Mouse (Mus musculus) liver, embryonic 15.5 days (tissue): ENCODE data around the gene Tbx3. TPM values are rescaled to one million over a fixed set of nuclear protein-coding genes. Genes with fewer than 3 reads are reported as not detected.

Source experiments
- ATAC-seq: fragments of 200-750 bp; cut with Nextera tagmentation; 2 replicates; pipeline ENCODE4 v1.8.0; 2017; ENCODE audit warnings: moderate number of reproducible peaks, mild to moderate bottlenecking, moderate library complexity; ENCODE audit not compliant: insufficient read depth
- H3K27ac ChIP-seq: fragments of 300-500 bp; sonication (generic); replicated peaks from 2 replicates; pipeline ENCODE4 v1.5.1; 2015; ENCODE audit warnings: mild to moderate bottlenecking, inconsistent platforms
- H3K27me3 ChIP-seq: fragments of 300-500 bp; sonication (generic); 2 replicates; pipeline ENCODE4 v1.6.1; 2015; ENCODE audit warnings: mild to moderate bottlenecking, inconsistent platforms
- H3K36me3 ChIP-seq: fragments of 300-500 bp; sonication (generic); replicated peaks from 2 replicates; pipeline ENCODE4 v1.6.1; 2015; ENCODE audit warnings: moderate library complexity, mild to moderate bottlenecking, inconsistent platforms
- H3K4me1 ChIP-seq: fragments of 300-500 bp; sonication (generic); replicated peaks from 2 replicates; pipeline ENCODE4 v1.6.1; 2015; ENCODE audit warnings: inconsistent platforms
- H3K4me2 ChIP-seq: fragments of 300-500 bp; sonication (generic); 2 replicates; pipeline ENCODE4 v1.6.1; 2015; ENCODE audit warnings: moderate library complexity, mild to moderate bottlenecking, inconsistent platforms
- H3K4me3 ChIP-seq: fragments of 300-500 bp; sonication (generic); replicated peaks from 2 replicates; pipeline ENCODE4 v1.5.1; 2015; ENCODE audit warnings: mild to moderate bottlenecking, inconsistent platforms
- H3K9ac ChIP-seq: fragments of 300-500 bp; sonication (generic); 2 replicates; pipeline ENCODE4 v1.6.1; 2015; ENCODE audit warnings: moderate library complexity, mild to moderate bottlenecking, inconsistent platforms
- H3K9me3 ChIP-seq: fragments of 300-500 bp; sonication (generic); replicated peaks from 2 replicates; pipeline ENCODE4 v1.6.1; 2016; ENCODE audit warnings: inconsistent platforms
- WGBS: fragments of 180-500 bp; shearing (Covaris S2); methylation state at CpG from one replicate; pipeline ENCODE4 v1.1.7; 2015; ENCODE audit warnings: mixed read lengths; ENCODE audit not compliant: insufficient replicate concordance; 5-methylcytosine and 5-hydroxymethylcytosine counted together
- polyA plus RNA-seq: library from polyadenylated mRNA; unstranded; fragments of >200 nt; fragmentation: Nextera tagmentation; extraction: Ambion mirVana; gene quantifications from 2 replicates; pipeline ENCODE4 v1.2.1, GENCODE M21; 2015

Tbx3 gene
- polyA plus RNA-seq, 1 experiment from 2014 or later, result 2.6 TPM

- no peaks in the 10 kb centered on the region for H3K36me3 ChIP-seq
- no peak overlapping the region for H3K9ac ChIP-seq
- H3K4me2 ChIP-seq, result no peak overlapping the region
- no peak overlapping the region for H3K27ac ChIP-seq
- ATAC-seq, result no peak
- H3K27me3 ChIP-seq, result peaks cover 84% of the 10 kb centered on the region
- 23% methylated on average over 8 of the region's 8 CpGs for WGBS
- H3K4me3 ChIP-seq, result no peak overlapping the region
- no peaks in the 10 kb centered on the region for H3K9me3 ChIP-seq
- peaks cover 12% of the 10 kb centered on the region for H3K4me1 ChIP-seq
Observed at GRCm38 (mm10) chr5:119681011-119681832, 10.8 kb downstream of the Tbx3 start.

- WGBS, result 41% methylated on average over 4 of the region's 4 CpGs
- ATAC-seq, result no peak
- Histone ChIP-seq H3K36me3 (no peaks in the 10 kb centered on the region), H3K4me3 (no peak overlapping the region), H3K4me1 (peaks cover 12% of the 10 kb centered on the region), H3K27ac (no peak overlapping the region), H3K9ac (no peak overlapping the region), H3K27me3 (peaks cover 86% of the 10 kb centered on the region), H3K9me3 (no peaks in the 10 kb centered on the region), H3K4me2 (no peak overlapping the region)
Observed at GRCm38 (mm10) chr5:119681833-119682210, 11.4 kb downstream of the Tbx3 start.

DNA sequence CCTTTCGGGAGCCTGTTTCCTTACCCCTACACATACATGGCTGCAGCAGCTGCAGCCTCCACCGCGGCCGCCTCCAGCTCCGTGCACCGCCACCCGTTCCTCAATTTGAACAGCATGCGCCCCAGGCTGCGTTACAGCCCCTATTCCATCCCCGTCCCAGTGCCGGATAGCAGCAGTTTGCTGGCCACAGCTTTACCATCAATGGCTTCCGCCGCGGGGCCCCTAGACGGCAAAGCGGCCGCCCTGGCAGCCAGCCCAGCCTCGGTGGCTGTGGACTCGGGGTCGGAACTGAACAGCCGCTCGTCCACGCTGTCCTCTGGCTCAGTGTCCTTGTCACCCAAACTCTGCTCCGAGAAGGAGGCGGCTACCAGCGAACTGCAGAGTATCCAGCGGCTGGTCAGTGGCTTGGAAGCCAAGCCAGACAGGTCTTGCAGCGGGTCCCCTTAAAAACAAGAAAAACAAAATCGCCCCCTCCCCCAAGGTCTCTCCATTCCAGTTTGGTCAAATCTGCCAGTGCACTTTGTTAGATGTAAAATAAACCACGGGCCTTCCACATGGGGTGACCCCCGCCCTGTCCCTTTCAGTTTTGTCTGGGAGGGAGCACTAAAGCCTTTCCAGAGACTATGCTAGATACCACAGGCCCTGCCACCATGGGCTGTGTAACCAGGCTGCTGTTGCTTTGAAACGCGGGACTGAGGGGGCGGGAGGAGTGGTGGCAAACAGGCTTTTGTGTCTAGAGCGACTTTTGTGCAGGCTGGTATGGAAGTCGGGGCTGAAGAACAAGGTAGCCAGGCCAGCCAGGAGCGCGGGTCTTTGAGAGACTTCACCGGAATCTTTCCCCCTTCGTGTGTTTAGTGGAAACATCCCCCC, 12.4 kb downstream of the Tbx3 start:
- no peak overlapping the region for H3K9ac ChIP-seq
- 12% methylated on average over 40 of the region's 40 CpGs for WGBS
- H3K4me2 ChIP-seq, result peak overlapping the region; percentile 25; the same call in 1 of the 2 replicates

DNA sequence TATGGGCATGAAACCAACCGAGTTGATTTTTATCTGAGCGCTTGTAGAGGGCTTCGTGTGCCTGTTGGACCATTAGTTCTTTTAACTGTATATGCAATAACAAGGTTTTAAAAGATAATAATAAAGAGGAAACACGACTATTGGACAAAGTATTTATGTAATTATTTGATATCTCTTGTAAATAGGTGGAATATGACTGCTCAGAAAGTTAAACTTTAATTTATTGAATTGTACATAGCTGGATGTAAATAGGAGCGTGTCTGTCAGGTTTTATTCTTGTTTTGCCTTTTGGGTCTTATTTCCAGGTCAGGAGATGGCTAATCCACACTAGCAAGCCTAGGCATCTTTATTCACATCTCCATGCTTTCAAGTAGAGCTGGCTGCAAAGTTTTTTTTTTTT, 13.4 kb downstream of the Tbx3 start:
- 20% methylated on average over 5 of the region's 5 CpGs for WGBS
- ATAC-seq, result no peak
- Histone ChIP-seq H3K4me3 (no peak overlapping the region), H3K9me3 (no peaks in the 10 kb centered on the region), H3K36me3 (no peaks in the 10 kb centered on the region), H3K27me3 (peaks cover 95% of the 10 kb centered on the region), H3K27ac (no peak overlapping the region), H3K4me1 (peaks cover 9% of the 10 kb centered on the region; the same call in 1 of the 2 replicates), H3K4me2 (no peak overlapping the region), H3K9ac (no peak overlapping the region)

More for the DNA sequence above, 12.4 kb downstream of the Tbx3 start:
- Histone ChIP-seq H3K4me3 (no peak overlapping the region), H3K27me3 (peaks cover 94% of the 10 kb centered on the region), H3K36me3 (no peaks in the 10 kb centered on the region), H3K27ac (no peak overlapping the region), H3K4me1 (peaks cover 9% of the 10 kb centered on the region; the same call in 1 of the 2 replicates), H3K9me3 (no peaks in the 10 kb centered on the region)
- no peak for ATAC-seq

GRCm38 (mm10) chr5:119684701-119685391, 14.4 kb downstream of the Tbx3 start:
- H3K4me1 ChIP-seq, result peaks cover 9% of the 10 kb centered on the region; the same call in 1 of the 2 replicates
- ATAC-seq, result no peak
- no peaks in the 10 kb centered on the region for H3K9me3 ChIP-seq
- H3K27me3 ChIP-seq, result peaks cover 98% of the 10 kb centered on the region
- 10% methylated on average over 15 of the region's 15 CpGs for WGBS
- no peak overlapping the region for H3K4me2 ChIP-seq
- H3K36me3 ChIP-seq, result no peaks in the 10 kb centered on the region
- H3K27ac ChIP-seq, result no peak overlapping the region
- H3K9ac ChIP-seq, result no peak overlapping the region
- H3K4me3 ChIP-seq, result no peak overlapping the region

GRCm38 (mm10) chr5:119685446-119686198, 15.2 kb downstream of the Tbx3 start:
- H3K27me3 ChIP-seq, result peaks cover 98% of the 10 kb centered on the region
- 4% methylated on average over 22 of the region's 22 CpGs for WGBS
- H3K27ac ChIP-seq, result no peak overlapping the region
- H3K4me2 ChIP-seq, result peak overlapping the region; percentile 53
- H3K9ac ChIP-seq, result no peak overlapping the region
- no peaks in the 10 kb centered on the region for H3K36me3 ChIP-seq
- H3K4me3 ChIP-seq, result peak overlapping the region; percentile 11; the same call in 1 of the 2 replicates
- peaks cover 6% of the 10 kb centered on the region; the same call in 1 of the 2 replicates for H3K4me1 ChIP-seq
- no peak for ATAC-seq
- no peaks in the 10 kb centered on the region for H3K9me3 ChIP-seq

DNA sequence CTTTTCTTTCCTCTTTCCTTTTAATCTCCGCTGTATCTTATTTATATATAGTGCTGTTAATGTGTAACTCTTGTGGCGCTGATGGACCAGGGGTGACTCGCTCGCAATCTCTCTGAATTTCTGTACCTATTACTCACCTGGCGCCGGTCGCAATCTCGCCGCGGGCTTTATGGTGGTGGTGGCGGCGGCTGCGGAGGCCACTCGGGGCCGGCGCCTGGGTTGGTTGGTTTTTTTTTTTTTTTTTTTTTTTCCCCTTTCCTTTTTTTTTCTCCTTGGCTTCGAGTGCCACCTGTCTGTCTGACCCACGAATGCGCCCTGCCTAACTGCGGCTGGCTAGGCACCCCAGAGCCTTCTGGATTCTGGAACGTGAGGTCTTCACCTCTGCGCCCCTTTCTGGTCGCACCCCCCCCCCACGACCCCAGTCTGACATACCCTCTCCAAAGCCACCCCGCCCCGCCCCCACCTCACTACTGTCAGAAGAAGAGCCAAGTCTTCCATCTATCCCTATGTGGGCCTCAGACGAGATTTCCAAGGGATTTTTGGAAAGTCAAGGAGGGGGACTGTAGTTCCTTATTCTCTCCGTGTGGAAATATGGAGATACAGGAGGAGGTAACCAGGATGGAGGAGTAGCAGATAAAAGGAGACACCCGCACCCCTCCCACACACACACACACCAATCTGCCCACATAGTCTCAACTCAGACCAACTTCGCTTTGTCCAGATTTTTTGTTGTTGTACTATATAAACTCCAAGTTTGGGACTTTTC, 15.9 kb downstream of the Tbx3 start:
- peaks cover 95% of the 10 kb centered on the region for H3K27me3 ChIP-seq
- no peak overlapping the region for H3K9ac ChIP-seq
- peak overlapping the region; percentile 53 for H3K4me2 ChIP-seq
- H3K27ac ChIP-seq, result no peak overlapping the region
- no peaks in the 10 kb centered on the region for H3K9me3 ChIP-seq
- no peaks in the 10 kb centered on the region for H3K36me3 ChIP-seq
- ATAC-seq, result no peak
- WGBS, result under 1% methylated on average over 30 of the region's 30 CpGs
- peak overlapping the region; percentile 11 for H3K4me3 ChIP-seq
- H3K4me1 ChIP-seq, result 0 out of 2 replicates have a peak, but pooled peaks cover 4% of the 10 kb centered on the region

GRCm38 (mm10) chr5:119687005-119687855, 16.8 kb downstream of the Tbx3 start:
- Histone ChIP-seq H3K9ac (no peak overlapping the region), H3K9me3 (no peaks in the 10 kb centered on the region), H3K4me3 (no peak overlapping the region), H3K27ac (no peak overlapping the region), H3K27me3 (peaks cover 90% of the 10 kb centered on the region), H3K4me2 (peak overlapping the region; percentile 25; the same call in 1 of the 2 replicates), H3K4me1 (0 out of 2 replicates have a peak, but pooled peaks cover 4% of the 10 kb centered on the region), H3K36me3 (no peaks in the 10 kb centered on the region)
- WGBS, result 8% methylated on average over 36 of the region's 36 CpGs
- no peak for ATAC-seq

DNA sequence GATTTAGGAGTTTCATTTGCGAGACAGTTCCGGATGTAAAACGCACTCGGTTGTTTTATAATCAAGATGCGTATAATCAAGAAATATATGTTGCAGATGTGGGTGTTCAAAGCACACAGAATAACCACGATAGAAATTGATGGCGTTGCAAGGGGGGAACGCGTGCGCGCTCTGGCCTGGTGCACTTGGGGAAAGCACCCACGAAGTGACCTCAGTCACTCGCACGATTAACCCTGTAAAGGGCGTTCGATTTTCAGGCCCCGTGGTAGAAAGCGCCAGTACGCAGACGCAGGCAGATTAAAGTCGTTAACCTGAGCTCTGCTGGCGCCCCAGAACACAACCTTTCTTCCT, 17.4 kb downstream of the Tbx3 start:
- ATAC-seq, result no peak
- no peaks in the 10 kb centered on the region for H3K36me3 ChIP-seq
- no peak overlapping the region for H3K27ac ChIP-seq
- H3K4me2 ChIP-seq, result no peak overlapping the region
- WGBS, result 20% methylated on average over 22 of the region's 22 CpGs
- 0 out of 2 replicates have a peak, but pooled peaks cover 4% of the 10 kb centered on the region for H3K4me1 ChIP-seq
- peaks cover 87% of the 10 kb centered on the region for H3K27me3 ChIP-seq
- H3K9ac ChIP-seq, result no peak overlapping the region
- no peak overlapping the region for H3K4me3 ChIP-seq
- no peaks in the 10 kb centered on the region for H3K9me3 ChIP-seq
